Mouse (Mus musculus) limb, embryonic 11.5 days (tissue): ENCODE measurements around the gene Rasgrf2. TPM values are rescaled to one million over a fixed set of nuclear protein-coding genes. Genes with fewer than 3 reads are reported as not detected.

Source experiments
- ATAC-seq: fragments of 200-750 bp; cut with Nextera tagmentation; 2 replicates; pipeline ENCODE4 v1.8.0; 2017; ENCODE audit warnings: low read depth; ENCODE audit not compliant: insufficient number of reproducible peaks, low FRiP score, low TSS enrichment
- DNase-seq: peaks from one replicate; pipeline ENCODE4 v3.0.0-alpha.2; 2015; ENCODE audit warnings: low spot score
- H3K27ac ChIP-seq: fragments of 300-500 bp; sonication (generic); replicated peaks from 2 replicates; pipeline ENCODE4 v1.5.1; 2014; ENCODE audit warnings: low read depth, mild to moderate bottlenecking, low read length
- H3K27me3 ChIP-seq: fragments of 300-500 bp; sonication (generic); 2 replicates; pipeline ENCODE4 v1.6.1; 2014; ENCODE audit warnings: mild to moderate bottlenecking, low read length, mixed read lengths; ENCODE audit not compliant: control insufficient read depth, insufficient read depth
- H3K36me3 ChIP-seq: fragments of 300-500 bp; sonication (generic); 2 replicates; pipeline ENCODE4 v1.6.1; 2014; ENCODE audit warnings: mild to moderate bottlenecking, low read length, moderate library complexity, mixed read lengths; ENCODE audit not compliant: control insufficient read depth, insufficient read depth
- H3K4me1 ChIP-seq: fragments of 300-500 bp; sonication (generic); 2 replicates; pipeline ENCODE4 v1.6.1; 2014; ENCODE audit warnings: low read length, mixed read lengths; ENCODE audit not compliant: control insufficient read depth, insufficient read depth
- H3K4me2 ChIP-seq: fragments of 300-500 bp; sonication (generic); 2 replicates; pipeline ENCODE4 v1.6.1; 2014; ENCODE audit warnings: low read depth, mild to moderate bottlenecking, moderate library complexity; ENCODE audit not compliant: severe bottlenecking
- H3K4me3 ChIP-seq: fragments of 300-500 bp; sonication (generic); 2 replicates; pipeline ENCODE4 v1.5.1; 2014; ENCODE audit warnings: low read depth, low read length
- H3K9ac ChIP-seq: fragments of 300-500 bp; sonication (generic); 2 replicates; pipeline ENCODE4 v1.6.1; 2014; ENCODE audit warnings: mild to moderate bottlenecking, low read length
- H3K9me3 ChIP-seq: fragments of 300-500 bp; sonication (generic); 2 replicates; pipeline ENCODE4 v1.6.1; 2016; ENCODE audit warnings: low read length; ENCODE audit not compliant: control insufficient read depth
- WGBS: fragments of 180-500 bp; shearing (Covaris S2); extraction: QIAGEN DNeasy Blood & Tissue Kit; methylation state at CpG from one replicate; pipeline ENCODE4 v1.1.7; 2014; 5-methylcytosine and 5-hydroxymethylcytosine counted together
- polyA plus RNA-seq: library from polyadenylated mRNA; unstranded; fragments of >200 nt; fragmentation: Nextera tagmentation; extraction: Ambion mirVana; gene quantifications from 2 replicates; pipeline ENCODE4 v1.2.1, GENCODE M21; 2014

The Rasgrf2 gene
- polyA plus RNA-seq, 1 experiment from 2014 or later = 0.05 TPM

DNA sequence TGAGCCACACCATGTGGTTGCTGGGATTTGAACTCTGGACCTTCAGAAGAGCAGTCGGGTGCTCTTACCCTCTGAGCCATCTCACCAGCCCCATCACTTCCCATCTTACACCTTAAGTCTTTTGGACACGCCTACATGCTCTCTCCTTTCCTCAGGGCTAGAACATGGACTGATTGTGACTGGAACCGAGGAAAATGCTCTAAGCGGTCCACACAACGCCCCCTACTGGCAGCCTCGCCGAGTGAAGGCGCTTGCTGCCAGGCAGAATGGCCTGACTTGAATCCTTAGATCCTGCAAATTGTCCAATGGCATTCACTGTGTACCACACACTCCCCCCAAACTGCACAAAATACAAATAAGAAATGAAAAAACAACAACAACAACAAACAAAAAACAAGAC is 274.0 kb downstream of the Rasgrf2 start:
- Histone ChIP-seq H3K4me2 (no peak overlapping the region), H3K9ac (no peak overlapping the region), H3K9me3 (no peaks in the 10 kb centered on the region), H3K4me1 (no peaks in the 10 kb centered on the region), H3K27me3 (no peaks in the 10 kb centered on the region), H3K36me3 (no peaks in the 10 kb centered on the region), H3K4me3 (no peak overlapping the region), H3K27ac (no peak overlapping the region)
- no peak for ATAC-seq
- DNase-seq = peak; percentile 16
- WGBS = 69% methylated on average over 8 of the region's 8 CpGs

DNA sequence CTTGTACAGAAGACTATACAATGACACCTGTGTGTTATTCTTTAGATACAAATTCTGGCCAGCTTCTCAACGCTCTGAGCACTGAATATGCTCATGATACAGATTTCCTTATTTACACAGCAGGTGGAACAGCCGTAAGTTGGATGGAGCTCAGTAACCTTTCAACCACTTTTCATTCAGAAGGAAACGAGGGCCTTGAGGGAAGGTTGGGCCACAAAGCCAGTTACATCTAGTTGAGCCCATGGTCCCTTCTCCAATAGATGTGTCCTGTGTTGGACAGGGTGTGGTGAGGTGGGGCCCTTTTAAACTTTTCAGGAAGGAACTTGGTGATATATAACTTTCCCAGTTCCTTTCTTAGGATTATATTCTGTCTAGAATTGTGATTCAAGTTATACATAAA is 277.0 kb downstream of the Rasgrf2 start:
- ATAC-seq = no peak
- Histone ChIP-seq H3K9ac (no peak overlapping the region), H3K4me1 (no peaks in the 10 kb centered on the region), H3K27me3 (no peaks in the 10 kb centered on the region), H3K4me2 (no peak overlapping the region), H3K27ac (no peak overlapping the region), H3K4me3 (no peak overlapping the region), H3K9me3 (no peaks in the 10 kb centered on the region), H3K36me3 (no peaks in the 10 kb centered on the region)
- 92% methylated on average over 3 of the region's 3 CpGs for WGBS
- DNase-seq = peak; percentile 17

Other genes with a start within 250 kb of the Rasgrf2 start
- gene Gm20379, start 174.3 kb upstream of the Rasgrf2 start, polyA plus RNA-seq = 1.3 and 1.6 TPM in 2 replicates
- 28.5 and 30.1 TPM in 2 replicates for gene Dhfr, start 223.1 kb upstream of the Rasgrf2 start, polyA plus RNA-seq
- 44.3 and 47.3 TPM in 2 replicates for gene Msh3, start 223.3 kb upstream of the Rasgrf2 start, polyA plus RNA-seq